Mouse (Mus musculus): ENCODE measurements around the gene Ticam1. TPM values are rescaled to one million over a fixed set of nuclear protein-coding genes. Genes with fewer than 3 reads are reported as not detected.

Ticam1 gene
- polyA plus RNA-seq, 1 experiment from 2014 or later: 8.1 TPM

DNA sequence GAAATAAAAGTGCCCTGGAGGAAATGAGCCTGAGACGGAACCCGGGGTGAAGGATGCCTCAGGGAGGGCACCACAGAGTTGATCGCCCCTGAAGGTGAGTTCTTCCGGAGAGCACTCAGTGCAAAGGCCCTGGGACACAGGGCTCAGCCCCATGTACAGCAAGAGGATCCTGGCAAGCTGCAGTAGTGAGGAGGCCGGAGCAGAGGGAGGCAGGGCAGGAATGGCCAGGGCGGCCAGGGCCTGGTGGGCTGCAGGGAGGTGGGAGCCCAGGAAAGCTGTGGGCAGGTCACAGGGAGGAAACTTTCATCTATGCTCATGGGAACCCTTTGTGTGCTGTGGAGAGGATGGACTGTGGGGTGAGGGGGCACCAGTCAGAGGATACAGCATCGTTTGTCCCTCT is 3.1 kb downstream of the Ticam1 start:
- Histone ChIP-seq H3K36me3 (ENCODE audit: control insufficient read depth, insufficient read depth, low read length) (peaks cover 19% of the 10 kb centered on the region), H3K27me3 (replicated peaks; ENCODE audit: control insufficient read depth, insufficient read depth, low read length) (no peaks in the 10 kb centered on the region), H3K9ac (ENCODE audit: low read depth, low read length) (no peak overlapping the region), H3K27ac (replicated peaks; ENCODE audit: low read depth, low read length) (no peak overlapping the region), H3K4me1 (ENCODE audit: control insufficient read depth, insufficient read depth, low read length) (0 out of 2 replicates have a peak, but pooled peaks cover 5% of the 10 kb centered on the region), H3K4me2 (ENCODE audit: low read depth, low read length) (no peak overlapping the region), H3K4me3 (ENCODE audit: low read depth, low read length) (no peak overlapping the region), H3K9me3 (ENCODE audit: control insufficient read depth, low read length) (no peaks in the 10 kb centered on the region)
- DNase-seq (ENCODE audit: low spot score): no peak
- WGBS: 76% methylated on average over 7 of the region's 7 CpGs
- ATAC-seq (ENCODE audit: low read depth): no peak

DNA sequence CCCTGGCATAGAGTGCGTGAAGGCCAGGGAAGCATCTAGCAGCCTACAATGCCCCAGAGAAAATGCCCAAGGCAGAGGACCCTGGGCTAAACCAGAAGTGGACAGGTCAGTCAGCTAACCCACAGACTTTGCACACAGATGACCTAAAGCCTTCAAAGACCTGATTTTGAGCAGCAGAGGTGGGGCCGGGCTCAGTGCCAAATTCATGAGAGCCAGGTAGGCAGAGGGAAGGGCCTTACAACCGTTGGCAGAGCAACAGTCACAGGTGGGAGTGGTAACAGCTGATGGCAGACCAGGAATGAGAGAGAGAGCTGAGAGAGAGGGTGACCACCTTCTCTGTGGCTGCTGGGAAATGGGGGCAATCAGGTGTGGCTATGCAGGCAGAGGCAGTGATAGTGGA is 3.9 kb downstream of the Ticam1 start:
- peaks cover 12% of the 10 kb centered on the region; the same call in 1 of the 2 replicates for H3K36me3 ChIP-seq (ENCODE audit: control insufficient read depth, insufficient read depth, low read length)
- DNase-seq (ENCODE audit: low spot score) (no peak), ATAC-seq (ENCODE audit: low read depth) (no peak)
- H3K27ac ChIP-seq (replicated peaks; ENCODE audit: low read depth, low read length): no peak overlapping the region
- H3K9ac ChIP-seq (ENCODE audit: low read depth, low read length): no peak overlapping the region
- no peak overlapping the region for H3K4me2 ChIP-seq (ENCODE audit: low read depth, low read length)
- H3K9me3 ChIP-seq (ENCODE audit: control insufficient read depth, low read length): no peaks in the 10 kb centered on the region
- H3K4me3 ChIP-seq (ENCODE audit: low read depth, low read length): no peak overlapping the region
- H3K27me3 ChIP-seq (replicated peaks; ENCODE audit: control insufficient read depth, insufficient read depth, low read length): no peaks in the 10 kb centered on the region
- 0 out of 2 replicates have a peak, but pooled peaks cover 2% of the 10 kb centered on the region for H3K4me1 ChIP-seq (ENCODE audit: control insufficient read depth, insufficient read depth, low read length)
- 77% methylated on average over 3 of the region's 3 CpGs for WGBS

DNA sequence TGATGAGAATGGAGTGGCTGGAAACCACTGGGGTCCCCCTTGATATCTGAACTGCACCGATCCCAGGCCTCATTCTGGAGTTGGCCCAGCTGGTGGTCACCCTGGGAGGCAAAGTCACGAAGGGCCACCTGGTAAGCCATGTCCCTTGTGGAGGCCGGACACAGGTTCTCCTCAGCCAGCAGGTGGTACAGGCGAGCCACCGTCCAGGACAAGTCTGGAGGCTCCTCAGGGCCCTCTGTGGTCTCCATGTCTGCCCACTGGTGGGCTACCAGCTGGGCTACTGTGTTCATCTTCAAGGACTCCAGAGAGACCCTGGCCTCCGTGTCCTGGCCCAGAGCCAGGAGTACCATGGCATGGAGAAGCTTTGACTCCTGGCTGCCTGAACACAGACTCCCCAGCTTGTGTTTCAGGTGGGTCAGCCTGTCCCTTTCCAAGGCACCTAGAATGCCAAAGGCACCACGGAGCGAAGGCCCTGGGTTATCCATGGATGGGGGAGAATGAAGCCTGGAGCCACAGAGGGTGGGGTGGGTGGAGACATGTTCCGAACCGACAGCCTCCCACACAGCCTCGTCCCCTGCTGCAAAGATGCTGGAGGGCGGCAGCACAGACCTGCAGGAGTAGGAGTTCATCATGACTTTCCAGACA is 4.9 kb downstream of the Ticam1 start:
- Histone ChIP-seq H3K36me3 (ENCODE audit: control insufficient read depth, insufficient read depth, low read length) (peaks cover 12% of the 10 kb centered on the region; the same call in 1 of the 2 replicates), H3K4me1 (ENCODE audit: control insufficient read depth, insufficient read depth, low read length) (no peaks in the 10 kb centered on the region), H3K9ac (ENCODE audit: low read depth, low read length) (no peak overlapping the region), H3K4me2 (ENCODE audit: low read depth, low read length) (no peak overlapping the region), H3K4me3 (ENCODE audit: low read depth, low read length) (no peak overlapping the region), H3K9me3 (ENCODE audit: control insufficient read depth, low read length) (no peaks in the 10 kb centered on the region), H3K27ac (replicated peaks; ENCODE audit: low read depth, low read length) (no peak overlapping the region), H3K27me3 (replicated peaks; ENCODE audit: control insufficient read depth, insufficient read depth, low read length) (no peaks in the 10 kb centered on the region)
- 80% methylated on average over 10 of the region's 12 CpGs for WGBS
- DNase-seq (ENCODE audit: low spot score) (no peak), ATAC-seq (ENCODE audit: low read depth) (no peak)

DNA sequence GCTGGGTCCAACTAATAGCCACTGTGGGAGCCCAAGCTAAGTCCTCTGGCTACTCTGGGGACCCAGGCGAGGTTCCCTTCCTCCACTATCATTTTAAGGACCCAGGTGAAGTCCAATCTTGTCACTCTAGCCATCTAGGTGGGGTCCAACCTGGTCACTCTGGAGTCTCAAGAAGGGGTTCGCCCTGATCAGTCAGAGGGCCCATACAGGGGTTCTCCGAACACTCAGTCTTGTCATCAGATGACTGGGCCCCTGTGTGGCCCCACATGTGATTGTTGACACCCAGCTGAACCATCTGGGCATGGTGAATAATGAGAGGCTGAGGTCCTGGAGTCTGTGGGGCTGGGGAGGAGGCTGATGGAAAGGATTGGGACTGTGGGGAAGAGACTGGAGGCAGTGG is 6.8 kb downstream of the Ticam1 start:
- Histone ChIP-seq H3K4me3 (ENCODE audit: low read depth, low read length) (peak overlapping the region; percentile 35), H3K9ac (ENCODE audit: low read depth, low read length) (peak overlapping the region; percentile 55), H3K27ac (replicated peaks; ENCODE audit: low read depth, low read length) (peak overlapping the region; percentile 77), H3K9me3 (ENCODE audit: control insufficient read depth, low read length) (no peaks in the 10 kb centered on the region), H3K27me3 (replicated peaks; ENCODE audit: control insufficient read depth, insufficient read depth, low read length) (no peaks in the 10 kb centered on the region), H3K4me1 (ENCODE audit: control insufficient read depth, insufficient read depth, low read length) (no peaks in the 10 kb centered on the region), H3K36me3 (ENCODE audit: control insufficient read depth, insufficient read depth, low read length) (peaks cover 12% of the 10 kb centered on the region; the same call in 1 of the 2 replicates), H3K4me2 (ENCODE audit: low read depth, low read length) (peak overlapping the region; percentile 66)
- WGBS: 72% methylated on average over 3 of the region's 3 CpGs
- no peak for ATAC-seq (ENCODE audit: low read depth)
- DNase-seq (ENCODE audit: low spot score): no peak

DNA sequence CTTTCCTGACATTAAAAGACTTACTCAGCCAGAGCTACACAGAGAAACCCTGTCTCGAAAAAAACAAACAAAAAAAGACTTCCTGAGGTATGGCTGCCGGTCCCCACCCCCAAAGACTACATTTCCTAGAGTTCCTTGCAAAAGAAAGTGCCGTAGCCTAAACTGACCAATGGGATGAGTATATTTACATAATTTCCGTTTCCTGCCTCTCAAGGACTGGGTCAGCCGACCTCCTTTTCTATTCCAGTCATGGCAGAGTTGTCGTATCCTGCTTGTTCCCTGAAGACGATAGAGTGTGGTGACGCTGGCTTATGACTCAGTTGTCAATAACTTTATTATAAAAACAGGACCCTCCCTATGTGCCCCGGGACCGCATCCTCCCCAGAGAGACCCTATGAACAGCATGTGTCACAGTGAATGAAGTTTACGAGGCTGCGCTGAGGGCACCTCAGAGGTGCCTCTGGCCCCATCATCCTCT is 7.4 kb downstream of the Ticam1 start:
- Histone ChIP-seq H3K27ac (replicated peaks; ENCODE audit: low read depth, low read length) (peak overlapping the region; percentile 77), H3K4me1 (ENCODE audit: control insufficient read depth, insufficient read depth, low read length) (no peaks in the 10 kb centered on the region), H3K4me2 (ENCODE audit: low read depth, low read length) (peak overlapping the region; percentile 66), H3K4me3 (ENCODE audit: low read depth, low read length) (peak overlapping the region; percentile 35), H3K36me3 (ENCODE audit: control insufficient read depth, insufficient read depth, low read length) (peaks cover 12% of the 10 kb centered on the region; the same call in 1 of the 2 replicates), H3K27me3 (replicated peaks; ENCODE audit: control insufficient read depth, insufficient read depth, low read length) (no peaks in the 10 kb centered on the region), H3K9ac (ENCODE audit: low read depth, low read length) (peak overlapping the region; percentile 64), H3K9me3 (ENCODE audit: control insufficient read depth, low read length) (no peaks in the 10 kb centered on the region)
- DNase-seq (ENCODE audit: low spot score): peak; percentile 94
- WGBS: 18% methylated on average over 12 of the region's 12 CpGs
- peak; percentile 88 for ATAC-seq (ENCODE audit: low read depth)

DNA sequence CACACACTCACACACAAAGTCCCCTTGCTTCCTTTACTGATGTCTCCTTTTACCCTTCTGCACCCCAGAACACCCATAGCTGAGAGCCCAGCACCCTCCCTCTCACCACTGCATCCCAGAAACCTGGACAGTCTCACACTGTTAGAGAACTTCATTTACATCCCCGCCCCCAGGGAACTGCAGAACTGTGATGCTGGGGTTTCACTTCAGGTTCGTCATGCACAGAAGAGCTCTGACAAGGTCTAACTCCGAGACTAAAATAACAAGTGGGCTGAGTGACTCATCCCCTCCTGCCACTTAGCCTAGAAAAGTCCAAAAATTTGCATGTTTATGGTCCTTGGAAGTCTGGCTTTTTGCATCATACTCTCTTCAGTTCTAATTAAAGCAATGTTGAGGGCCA is 10.3 kb downstream of the Ticam1 start:
- no peak overlapping the region for H3K27ac ChIP-seq (replicated peaks; ENCODE audit: low read depth, low read length)
- WGBS: 54% methylated on average over 3 of the region's 3 CpGs

DNA sequence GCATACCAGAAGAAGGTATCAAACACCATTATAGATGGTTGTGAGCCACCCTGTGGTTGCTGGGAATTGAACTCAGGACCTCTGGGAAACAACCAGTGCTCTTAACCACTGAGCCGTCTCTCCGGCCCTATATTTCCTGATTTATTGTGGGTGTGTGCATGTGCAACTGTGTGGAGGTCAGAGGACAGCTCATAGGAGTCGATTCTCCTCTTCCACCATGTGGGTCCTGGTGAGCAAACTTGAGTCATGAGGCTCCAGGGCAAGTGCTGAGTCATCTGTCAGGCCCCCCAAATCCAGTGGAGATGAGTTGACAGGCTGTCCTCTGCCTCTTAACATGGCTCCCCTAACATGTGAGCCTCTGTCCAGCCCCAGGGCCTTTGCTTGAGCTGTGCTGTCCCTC is 10.7 kb downstream of the Ticam1 start:
- no peaks in the 10 kb centered on the region for H3K4me1 ChIP-seq (ENCODE audit: control insufficient read depth, insufficient read depth, low read length)
- WGBS: 88% methylated on average over 3 of the region's 3 CpGs
- no peak overlapping the region for H3K9ac ChIP-seq (ENCODE audit: low read depth, low read length)

More for the DNA sequence above, 10.3 kb downstream of the Ticam1 start:
- Histone ChIP-seq H3K4me3 (ENCODE audit: low read depth, low read length) (no peak overlapping the region), H3K9ac (ENCODE audit: low read depth, low read length) (no peak overlapping the region), H3K27me3 (replicated peaks; ENCODE audit: control insufficient read depth, insufficient read depth, low read length) (no peaks in the 10 kb centered on the region), H3K4me2 (ENCODE audit: low read depth, low read length) (no peak overlapping the region), H3K36me3 (ENCODE audit: control insufficient read depth, insufficient read depth, low read length) (peaks cover 28% of the 10 kb centered on the region), H3K9me3 (ENCODE audit: control insufficient read depth, low read length) (no peaks in the 10 kb centered on the region), H3K4me1 (ENCODE audit: control insufficient read depth, insufficient read depth, low read length) (no peaks in the 10 kb centered on the region)
- DNase-seq (ENCODE audit: low spot score): no peak
- ATAC-seq (ENCODE audit: low read depth): no peak

DNA sequence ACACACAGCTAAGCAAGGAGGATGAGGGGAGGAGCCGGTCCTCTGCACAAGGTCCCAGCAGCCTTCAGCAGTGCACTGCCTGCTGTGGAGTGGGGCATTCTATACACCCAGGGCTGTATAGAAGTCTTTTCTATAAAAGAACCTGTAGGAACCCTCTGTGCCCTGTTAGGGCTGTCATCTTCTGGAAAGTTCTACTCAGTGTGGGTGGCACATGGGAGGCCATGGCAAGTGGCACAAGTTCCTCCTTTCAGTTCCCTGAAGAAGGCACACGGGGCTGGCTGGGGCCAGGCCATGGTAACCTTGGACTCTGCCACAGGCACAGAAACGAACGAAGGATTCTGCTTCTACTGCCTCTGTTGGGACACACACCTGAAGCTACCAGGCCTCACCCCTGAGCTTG is 11.6 kb downstream of the Ticam1 start:
- Histone ChIP-seq H3K4me3 (ENCODE audit: low read depth, low read length) (no peak overlapping the region), H3K9ac (ENCODE audit: low read depth, low read length) (no peak overlapping the region), H3K4me1 (ENCODE audit: control insufficient read depth, insufficient read depth, low read length) (no peaks in the 10 kb centered on the region), H3K27me3 (replicated peaks; ENCODE audit: control insufficient read depth, insufficient read depth, low read length) (no peaks in the 10 kb centered on the region), H3K27ac (replicated peaks; ENCODE audit: low read depth, low read length) (no peak overlapping the region), H3K4me2 (ENCODE audit: low read depth, low read length) (no peak overlapping the region), H3K9me3 (ENCODE audit: control insufficient read depth, low read length) (no peaks in the 10 kb centered on the region), H3K36me3 (ENCODE audit: control insufficient read depth, insufficient read depth, low read length) (peaks cover 32% of the 10 kb centered on the region)
- no peak for DNase-seq (ENCODE audit: low spot score)
- 92% methylated on average over 4 of the region's 4 CpGs for WGBS
- no peak for ATAC-seq (ENCODE audit: low read depth)

More for the DNA sequence above, 10.7 kb downstream of the Ticam1 start:
- Histone ChIP-seq H3K27ac (replicated peaks; ENCODE audit: low read depth, low read length) (no peak overlapping the region), H3K4me2 (ENCODE audit: low read depth, low read length) (no peak overlapping the region), H3K9me3 (ENCODE audit: control insufficient read depth, low read length) (no peaks in the 10 kb centered on the region), H3K36me3 (ENCODE audit: control insufficient read depth, insufficient read depth, low read length) (peaks cover 29% of the 10 kb centered on the region), H3K4me3 (ENCODE audit: low read depth, low read length) (no peak overlapping the region), H3K27me3 (replicated peaks; ENCODE audit: control insufficient read depth, insufficient read depth, low read length) (no peaks in the 10 kb centered on the region)
- DNase-seq (ENCODE audit: low spot score) (no peak), ATAC-seq (ENCODE audit: low read depth) (no peak)

DNA sequence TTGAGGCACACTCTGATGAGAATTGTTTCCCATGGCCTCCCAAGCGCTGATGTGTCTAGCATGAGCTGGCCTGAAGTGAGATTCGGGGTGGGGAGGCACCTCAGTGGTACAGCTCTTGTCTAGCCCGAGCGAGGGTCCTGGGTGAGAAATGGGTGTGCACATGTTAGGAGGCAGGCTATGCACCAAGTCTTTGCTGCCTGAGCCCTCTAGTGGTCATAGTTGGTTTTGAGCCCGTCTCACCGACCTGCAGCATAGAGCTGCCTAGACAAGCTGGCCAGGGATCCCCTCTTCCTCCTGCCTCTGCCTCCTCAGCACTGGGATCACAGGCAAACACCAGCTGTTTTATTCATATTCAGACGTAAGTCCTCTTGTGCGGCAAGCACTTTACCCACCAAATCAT is 12.6 kb downstream of the Ticam1 start:
- Histone ChIP-seq H3K4me3 (ENCODE audit: low read depth, low read length) (no peak overlapping the region), H3K9ac (ENCODE audit: low read depth, low read length) (no peak overlapping the region), H3K27me3 (replicated peaks; ENCODE audit: control insufficient read depth, insufficient read depth, low read length) (no peaks in the 10 kb centered on the region), H3K9me3 (ENCODE audit: control insufficient read depth, low read length) (no peaks in the 10 kb centered on the region), H3K36me3 (ENCODE audit: control insufficient read depth, insufficient read depth, low read length) (peaks cover 42% of the 10 kb centered on the region), H3K4me1 (ENCODE audit: control insufficient read depth, insufficient read depth, low read length) (peaks cover 4% of the 10 kb centered on the region; the same call in 1 of the 2 replicates), H3K4me2 (ENCODE audit: low read depth, low read length) (no peak overlapping the region), H3K27ac (replicated peaks; ENCODE audit: low read depth, low read length) (no peak overlapping the region)
- WGBS: 27% methylated on average over 8 of the region's 8 CpGs
- DNase-seq (ENCODE audit: low spot score) (peak; percentile 78), ATAC-seq (ENCODE audit: low read depth) (peak; percentile 74)

Measured in embryonic facial prominence, embryonic 14.5 days (tissue).